In the genomic region with DNA sequence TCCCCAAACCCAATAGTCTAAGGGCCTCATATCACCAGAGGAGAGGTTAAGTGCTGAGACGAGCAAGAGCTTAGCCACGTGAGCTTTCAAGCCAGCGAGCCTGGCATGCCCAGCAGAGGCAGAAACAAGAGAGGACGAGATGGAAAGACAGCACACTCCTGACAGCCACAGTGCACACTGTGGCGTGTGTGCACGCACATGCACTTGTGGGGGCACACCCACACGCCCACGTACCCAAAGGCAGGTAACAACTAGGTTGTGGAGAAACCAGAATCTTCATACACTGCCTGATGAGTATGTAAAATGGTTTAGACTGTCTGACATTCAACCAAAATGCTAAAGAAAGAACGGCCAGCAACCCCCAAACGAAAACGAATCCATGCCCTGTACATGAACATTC, we compare ENCODE assay signal across 8 mouse cellular contexts. TPM values are rescaled to one million over a fixed set of nuclear protein-coding genes. Genes with fewer than 3 reads are reported as not detected.
DNase-seq lines count a peak whose midpoint lies in the region; ATAC-seq and TF ChIP-seq lines count a peak whose summit lies in the region.

No protein-coding gene starts in this region.

- no peak for TF ChIP-seq CTCF in lung, adult 2 months (IDR thresholded peaks at IDR 0.05; ENCODE audit: insufficient read depth, low read length)
- no peak for TF ChIP-seq CTCF in small intestine, adult 2 months (IDR thresholded peaks at IDR 0.05; ENCODE audit: extremely low read depth, insufficient read length, insufficient replicate concordance, low read depth, low read length)

- 0 out of 2 replicates have a peak overlapping the region, but pooled peaks have one; percentile 6 for H3K27ac ChIP-seq in forebrain, embryonic 12.5 days
- H3K27ac ChIP-seq in limb, embryonic 11.5 days (replicated peaks; ENCODE audit: low read depth, low read length): no peak overlapping the region
- no peak overlapping the region for H3K27ac ChIP-seq in small intestine, adult 2 months (ENCODE audit: insufficient read depth, low read depth, low read length)

- peak overlapping the region; percentile 20 for H3K4me3 ChIP-seq in lung, adult 2 months (replicated peaks; ENCODE audit: extremely low read depth, low read depth, low read length)
- H3K4me3 ChIP-seq in forebrain, embryonic 12.5 days (replicated peaks): peak overlapping the region; percentile 68
- no peak overlapping the region for H3K4me3 ChIP-seq in limb, embryonic 11.5 days (ENCODE audit: low read depth, low read length)
- peak overlapping the region; percentile 24 for H3K4me3 ChIP-seq in small intestine, adult 2 months (ENCODE audit: low read depth, low read length)

- peak overlapping the region; percentile 78 for H3K4me2 ChIP-seq in forebrain, embryonic 12.5 days
- peak overlapping the region; percentile 71 for H3K4me2 ChIP-seq in limb, embryonic 11.5 days (ENCODE audit: low read depth, severe bottlenecking)

- 60% methylated on average over 11 of the region's 11 CpGs for WGBS in lung, adult 2 months
- WGBS in forebrain, embryonic 12.5 days: 65% methylated on average over 11 of the region's 11 CpGs
- WGBS in limb, embryonic 11.5 days: 50% methylated on average over 11 of the region's 11 CpGs
- 66% methylated on average over 11 of the region's 11 CpGs for WGBS in small intestine, adult 2 months

- DNase-seq in lung, adult 2 months: no peak
- no peak for DNase-seq in lung, postnatal 4 days
- DNase-seq in limb, embryonic 11.5 days (ENCODE audit: low spot score): no peak
- DNase-seq in cerebellum, postnatal 10 days: no peak
- no peak for DNase-seq in spleen, adult 12 weeks (ENCODE audit: low spot score)
- DNase-seq in embryo, embryonic 9.5 days (ENCODE audit: extremely low spot score): no peak

- H3K9ac ChIP-seq in forebrain, embryonic 12.5 days: 0 out of 2 replicates have a peak overlapping the region, but pooled peaks have one; percentile 29
- H3K9ac ChIP-seq in limb, embryonic 11.5 days (ENCODE audit: low read length): no peak overlapping the region

- TF ChIP-seq POLR2A in lung, adult 2 months (IDR thresholded peaks at IDR 0.05; ENCODE audit: borderline replicate concordance, extremely low read depth, low read depth, low read length): no peak
- TF ChIP-seq POLR2A in small intestine, adult 2 months (IDR thresholded peaks at IDR 0.05; ENCODE audit: low read depth, low read length): no peak

- H3K9me3 ChIP-seq in forebrain, embryonic 12.5 days: no peaks in the 10 kb centered on the region
- H3K9me3 ChIP-seq in limb, embryonic 11.5 days (ENCODE audit: control insufficient read depth, low read length): no peaks in the 10 kb centered on the region

- H3K4me1 ChIP-seq in lung, adult 2 months (ENCODE audit: control insufficient read depth, insufficient read depth, low read length): peaks cover 13% of the 10 kb centered on the region
- H3K4me1 ChIP-seq in forebrain, embryonic 12.5 days: peaks cover 23% of the 10 kb centered on the region
- H3K4me1 ChIP-seq in limb, embryonic 11.5 days (ENCODE audit: control insufficient read depth, insufficient read depth, low read length): peaks cover 8% of the 10 kb centered on the region
- peaks cover 8% of the 10 kb centered on the region for H3K4me1 ChIP-seq in small intestine, adult 2 months (ENCODE audit: control insufficient read depth, insufficient read depth, insufficient read length, low read length)

- H3K36me3 ChIP-seq in forebrain, embryonic 12.5 days (replicated peaks): peaks cover 33% of the 10 kb centered on the region
- H3K36me3 ChIP-seq in limb, embryonic 11.5 days (ENCODE audit: control insufficient read depth, insufficient read depth, low read length): peaks cover 12% of the 10 kb centered on the region; the same call in 1 of the 2 replicates
- peaks cover 21% of the 10 kb centered on the region for H3K36me3 ChIP-seq in small intestine, adult 2 months (ENCODE audit: control insufficient read depth, insufficient read depth, low read length)

- peaks cover 10% of the 10 kb centered on the region for H3K27me3 ChIP-seq in forebrain, embryonic 12.5 days
- H3K27me3 ChIP-seq in limb, embryonic 11.5 days (ENCODE audit: control insufficient read depth, insufficient read depth, low read length): no peaks in the 10 kb centered on the region
- no peaks in the 10 kb centered on the region for H3K27me3 ChIP-seq in small intestine, adult 2 months (ENCODE audit: control insufficient read depth, insufficient read depth, low read length)

- ATAC-seq in forebrain, embryonic 12.5 days (ENCODE audit: low FRiP score): no peak
- no peak for ATAC-seq in limb, embryonic 11.5 days (ENCODE audit: insufficient number of reproducible peaks, low FRiP score, low TSS enrichment, low read depth)

RNA-seq across cellular contexts. Expression of a gene that starts 2.0 kb away (rescaled TPM):
- 67.2 and 114 TPM in 2 replicates for polyA plus RNA-seq in lung, adult 2 months (2012; rRNA removed)
- 53.8 and 58.1 TPM in 2 replicates for polyA plus RNA-seq in forebrain, embryonic 12.5 days (2016; fragmentation: Nextera tagmentation; extraction: Ambion mirVana)
- 65.1 and 73.6 TPM in 2 replicates for polyA plus RNA-seq in limb, embryonic 11.5 days (2014; fragmentation: Nextera tagmentation; extraction: Ambion mirVana)
- polyA plus RNA-seq in small intestine, adult 2 months (2012; rRNA removed): 8.5 and 14.1 TPM in 2 replicates
